Mouse (Mus musculus): ENCODE data around the gene Atp2b4. TPM values are rescaled to one million over a fixed set of nuclear protein-coding genes. Genes with fewer than 3 reads are reported as not detected.

Gene Atp2b4
- polyA plus RNA-seq (2014; fragmentation: Nextera tagmentation; extraction: Ambion mirVana) = 7.4 and 8.2 TPM in 2 replicates

DNA sequence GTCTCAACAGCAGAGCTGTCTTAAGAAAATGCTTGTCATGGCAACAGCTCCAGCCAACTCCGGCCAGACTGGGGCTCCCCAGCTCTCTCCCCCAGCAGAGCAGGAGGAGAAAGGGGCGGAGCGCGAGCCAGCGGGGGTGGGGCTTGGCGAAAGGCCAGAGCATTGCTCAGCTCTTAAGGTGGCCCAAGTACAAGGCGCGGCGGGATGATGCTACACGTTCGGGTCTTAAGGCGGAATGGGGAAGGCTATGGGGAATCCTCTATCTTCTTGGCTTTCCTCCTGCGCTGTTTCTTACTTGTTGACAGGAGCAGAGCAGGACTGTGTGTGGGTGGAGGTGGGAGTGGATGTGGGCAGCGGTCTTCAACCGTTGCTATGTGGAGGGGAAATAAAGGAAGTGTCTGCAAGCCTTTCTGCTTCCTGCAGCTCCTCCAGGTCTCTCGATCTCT is at the start of gene Atp2b4:
Atp2b4 (minus strand) TSS at position 94 of the 446 bp plus-strand sequence.
- WGBS = under 1% methylated on average over 16 of the region's 16 CpGs
- H3K27ac ChIP-seq (ENCODE audit: low read depth, low read length) = no peak within 1 kb of the TSS

DNA sequence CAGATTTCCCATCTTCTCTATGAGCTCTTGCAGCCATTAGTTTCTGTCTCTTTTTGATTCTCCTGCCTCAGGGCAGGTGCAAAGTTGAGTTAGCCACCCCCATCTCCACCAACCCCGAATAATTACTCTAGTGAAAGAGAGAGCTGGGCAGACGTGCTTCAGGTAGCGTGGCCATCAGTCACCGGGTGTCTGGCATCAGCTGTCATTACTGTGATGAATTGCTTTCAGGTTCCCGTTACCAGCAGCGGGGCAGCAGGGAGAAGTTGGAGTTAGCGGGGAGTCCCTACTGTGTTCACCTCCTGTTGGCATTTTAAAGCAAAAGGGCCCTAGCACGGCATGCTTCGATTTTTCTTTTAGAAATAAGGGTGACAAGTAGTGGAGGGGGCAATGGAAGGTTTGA is 43.9 kb upstream of the Atp2b4 start:
- Histone ChIP-seq H3K27ac (ENCODE audit: low read depth, low read length) (no peak overlapping the region), H3K4me3 (ENCODE audit: low read depth, low read length) (no peak overlapping the region), H3K9me3 (ENCODE audit: control insufficient read depth, low read length) (no peaks in the 10 kb centered on the region), H3K4me2 (ENCODE audit: low read depth, low read length, severe bottlenecking) (no peak overlapping the region), H3K4me1 (replicated peaks; ENCODE audit: control insufficient read depth, insufficient read depth, low read length) (peaks cover 5% of the 10 kb centered on the region; the same call in 1 of the 2 replicates), H3K27me3 (ENCODE audit: control insufficient read depth, insufficient read depth, low read length) (no peaks in the 10 kb centered on the region), H3K36me3 (ENCODE audit: control insufficient read depth, insufficient read depth, low read length) (no peaks in the 10 kb centered on the region), H3K9ac (ENCODE audit: low read length) (no peak overlapping the region)
- DNase-seq (ENCODE audit: low spot score) = no peak
- no peak for ATAC-seq (replicated peaks; ENCODE audit: low FRiP score)
- 40% methylated on average over 9 of the region's 9 CpGs for WGBS

More for the DNA sequence above, at the start of gene Atp2b4:
- peak; percentile 94 for DNase-seq (ENCODE audit: low spot score)
- H3K4me1 ChIP-seq (replicated peaks; ENCODE audit: control insufficient read depth, insufficient read depth, low read length) = peaks cover 14% of the 10 kb centered on the region
- peak within 1 kb of the TSS; percentile 49 for H3K4me3 ChIP-seq (ENCODE audit: low read depth, low read length)
- no peaks in the 10 kb centered on the region for H3K36me3 ChIP-seq (ENCODE audit: control insufficient read depth, insufficient read depth, low read length)
- H3K27me3 ChIP-seq (ENCODE audit: control insufficient read depth, insufficient read depth, low read length) = no peaks in the 10 kb centered on the region; the same call in 1 of the 2 replicates
- H3K9me3 ChIP-seq (ENCODE audit: control insufficient read depth, low read length) = no peaks in the 10 kb centered on the region
- peak; percentile 89 for ATAC-seq (replicated peaks; ENCODE audit: low FRiP score)
- H3K9ac ChIP-seq (ENCODE audit: low read length) = peak within 1 kb of the TSS; percentile 35
- peak within 1 kb of the TSS; percentile 79 for H3K4me2 ChIP-seq (ENCODE audit: low read depth, low read length, severe bottlenecking)

DNA sequence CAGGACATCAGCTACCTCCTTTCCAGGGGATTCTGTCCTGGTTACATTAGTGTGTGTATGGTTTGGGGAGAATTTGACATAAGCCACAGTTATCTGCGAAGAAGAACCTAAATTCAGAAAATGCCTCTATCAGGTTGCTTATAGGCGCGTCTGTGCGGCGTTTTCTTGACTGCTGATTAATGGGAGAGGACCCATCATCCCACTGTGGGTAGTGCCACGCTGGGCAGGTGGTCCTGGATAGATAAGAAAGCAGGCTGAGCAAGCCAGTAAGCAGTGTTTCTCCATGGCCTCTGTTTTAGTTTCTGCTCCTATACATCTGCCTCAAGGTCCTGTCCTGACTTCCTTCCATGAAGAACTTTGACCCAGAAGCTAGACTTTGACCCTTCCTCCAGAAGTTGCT is 43.1 kb upstream of the Atp2b4 start:
- Histone ChIP-seq H3K9ac (ENCODE audit: low read length) (no peak overlapping the region), H3K9me3 (ENCODE audit: control insufficient read depth, low read length) (no peaks in the 10 kb centered on the region), H3K4me3 (ENCODE audit: low read depth, low read length) (no peak overlapping the region), H3K4me2 (ENCODE audit: low read depth, low read length, severe bottlenecking) (no peak overlapping the region), H3K27ac (ENCODE audit: low read depth, low read length) (no peak overlapping the region), H3K4me1 (replicated peaks; ENCODE audit: control insufficient read depth, insufficient read depth, low read length) (peaks cover 5% of the 10 kb centered on the region; the same call in 1 of the 2 replicates), H3K27me3 (ENCODE audit: control insufficient read depth, insufficient read depth, low read length) (no peaks in the 10 kb centered on the region), H3K36me3 (ENCODE audit: control insufficient read depth, insufficient read depth, low read length) (no peaks in the 10 kb centered on the region)
- DNase-seq (ENCODE audit: low spot score) = no peak
- no peak for ATAC-seq (replicated peaks; ENCODE audit: low FRiP score)
- 93% methylated on average over 6 of the region's 6 CpGs for WGBS

DNA sequence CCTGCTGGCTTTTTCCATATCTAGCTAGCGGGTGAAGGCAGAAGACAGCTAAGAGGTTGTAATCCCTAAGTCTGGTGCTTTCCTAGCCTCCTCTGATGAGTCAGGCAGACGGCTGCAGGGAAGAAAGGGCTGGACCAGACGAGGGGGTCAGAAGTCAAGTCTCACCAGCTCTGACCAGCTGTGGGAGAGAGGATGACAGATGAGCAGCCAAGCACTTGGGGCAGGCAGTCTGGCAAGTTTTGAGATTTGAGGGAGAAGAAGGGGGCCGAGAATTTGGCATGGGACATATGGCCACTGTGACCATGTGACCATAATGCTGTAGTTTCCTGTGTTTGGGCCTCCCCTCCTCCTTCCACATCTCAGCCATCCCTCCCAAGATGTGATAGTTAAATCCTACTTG is 42.5 kb upstream of the Atp2b4 start:
- no peak overlapping the region for H3K4me2 ChIP-seq (ENCODE audit: low read depth, low read length, severe bottlenecking)
- no peak overlapping the region for H3K9ac ChIP-seq (ENCODE audit: low read length)
- no peaks in the 10 kb centered on the region for H3K27me3 ChIP-seq (ENCODE audit: control insufficient read depth, insufficient read depth, low read length)
- no peaks in the 10 kb centered on the region for H3K9me3 ChIP-seq (ENCODE audit: control insufficient read depth, low read length)
- no peak overlapping the region for H3K4me3 ChIP-seq (ENCODE audit: low read depth, low read length)
- H3K4me1 ChIP-seq (replicated peaks; ENCODE audit: control insufficient read depth, insufficient read depth, low read length) = peaks cover 5% of the 10 kb centered on the region; the same call in 1 of the 2 replicates
- no peaks in the 10 kb centered on the region for H3K36me3 ChIP-seq (ENCODE audit: control insufficient read depth, insufficient read depth, low read length)
- ATAC-seq (replicated peaks; ENCODE audit: low FRiP score) (no peak), DNase-seq (ENCODE audit: low spot score) (no peak)
- H3K27ac ChIP-seq (ENCODE audit: low read depth, low read length) = no peak overlapping the region
- WGBS = 58% methylated on average over 4 of the region's 4 CpGs

DNA sequence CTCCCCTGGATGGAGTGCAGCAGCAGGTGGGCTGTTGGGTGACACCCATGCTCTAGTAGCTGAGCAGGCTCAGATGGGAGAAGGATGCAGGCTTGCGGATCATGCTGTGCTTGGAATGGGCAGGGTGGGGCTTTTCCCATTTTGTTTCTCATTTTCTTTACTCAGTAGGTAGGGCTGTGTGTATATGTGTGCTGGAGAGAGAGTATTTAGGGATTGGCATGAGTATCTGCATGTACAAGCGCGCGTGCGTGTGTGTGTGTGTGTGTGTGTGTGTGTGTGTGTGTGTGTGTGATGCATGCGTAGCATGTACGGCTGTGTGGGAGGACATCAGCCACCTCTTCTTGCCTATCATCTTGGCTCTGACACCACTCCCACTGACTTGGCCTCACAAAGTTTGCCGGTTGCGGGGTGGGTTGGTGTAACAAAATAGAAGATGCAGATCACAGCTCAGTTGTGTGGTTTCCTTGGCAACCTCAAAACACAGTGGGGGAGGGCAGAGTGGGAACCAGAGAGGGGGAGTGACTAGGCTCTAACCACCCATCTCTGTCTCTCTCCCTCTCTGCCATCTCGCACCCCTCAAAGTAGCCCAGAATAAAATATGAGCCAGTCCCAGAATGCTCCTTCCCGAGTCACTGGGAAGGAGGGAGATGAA is 41.4 kb upstream of the Atp2b4 start:
- ATAC-seq (replicated peaks; ENCODE audit: low FRiP score) = no peak
- WGBS = 73% methylated on average over 11 of the region's 11 CpGs
- no peak overlapping the region for H3K27ac ChIP-seq (ENCODE audit: low read depth, low read length)

DNA sequence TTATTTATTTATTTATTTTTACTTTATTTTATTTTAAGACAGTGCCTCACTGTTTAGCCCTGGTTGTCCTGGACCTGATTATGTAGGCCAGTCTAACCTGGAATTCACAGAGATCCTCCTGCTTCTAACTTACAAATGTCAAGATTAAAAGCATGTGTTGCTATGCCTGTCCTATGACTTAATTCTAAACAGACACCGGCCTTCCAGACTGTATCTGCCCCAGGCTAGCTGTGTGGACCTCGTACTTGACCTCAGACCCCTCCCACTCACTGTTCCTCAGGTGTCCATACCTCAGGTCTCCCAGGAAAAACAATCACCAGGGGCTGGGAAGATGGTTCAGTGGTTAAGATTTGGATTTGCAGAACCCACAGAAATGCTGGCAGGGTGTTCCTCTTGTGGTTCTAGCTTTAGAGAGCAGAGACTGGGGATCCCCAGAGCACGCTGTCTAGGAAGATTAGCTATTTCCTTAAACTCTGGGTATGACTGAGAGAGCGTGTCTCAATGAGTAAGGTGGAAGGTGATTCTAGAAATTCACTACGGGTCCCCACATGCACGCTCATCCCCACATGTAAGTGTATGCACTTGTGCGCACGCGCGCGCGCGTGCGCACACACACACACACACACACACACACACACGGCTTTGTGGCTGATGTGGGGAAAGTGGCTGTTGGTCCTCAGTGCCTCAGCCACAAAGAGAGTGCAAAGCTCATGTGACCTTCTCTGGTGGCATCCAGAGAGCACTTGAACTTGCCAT is 40.5 kb upstream of the Atp2b4 start:
- WGBS = 90% methylated on average over 15 of the region's 15 CpGs
- H3K9me3 ChIP-seq (ENCODE audit: control insufficient read depth, low read length) = no peaks in the 10 kb centered on the region
- H3K9ac ChIP-seq (ENCODE audit: low read length) = no peak overlapping the region
- no peak for ATAC-seq (replicated peaks; ENCODE audit: low FRiP score)
- no peaks in the 10 kb centered on the region for H3K27me3 ChIP-seq (ENCODE audit: control insufficient read depth, insufficient read depth, low read length)
- H3K4me2 ChIP-seq (ENCODE audit: low read depth, low read length, severe bottlenecking) = no peak overlapping the region
- H3K27ac ChIP-seq (ENCODE audit: low read depth, low read length) = no peak overlapping the region
- H3K4me1 ChIP-seq (replicated peaks; ENCODE audit: control insufficient read depth, insufficient read depth, low read length) = peaks cover 5% of the 10 kb centered on the region; the same call in 1 of the 2 replicates
- no peak overlapping the region for H3K4me3 ChIP-seq (ENCODE audit: low read depth, low read length)
- no peaks in the 10 kb centered on the region for H3K36me3 ChIP-seq (ENCODE audit: control insufficient read depth, insufficient read depth, low read length)
- no peak for DNase-seq (ENCODE audit: low spot score)

More for the DNA sequence above, 41.4 kb upstream of the Atp2b4 start:
- H3K36me3 ChIP-seq (ENCODE audit: control insufficient read depth, insufficient read depth, low read length) = no peaks in the 10 kb centered on the region
- DNase-seq (ENCODE audit: low spot score) = no peak
- H3K4me3 ChIP-seq (ENCODE audit: low read depth, low read length) = no peak overlapping the region
- peaks cover 5% of the 10 kb centered on the region; the same call in 1 of the 2 replicates for H3K4me1 ChIP-seq (replicated peaks; ENCODE audit: control insufficient read depth, insufficient read depth, low read length)
- no peak overlapping the region for H3K4me2 ChIP-seq (ENCODE audit: low read depth, low read length, severe bottlenecking)
- H3K9me3 ChIP-seq (ENCODE audit: control insufficient read depth, low read length) = no peaks in the 10 kb centered on the region
- H3K27me3 ChIP-seq (ENCODE audit: control insufficient read depth, insufficient read depth, low read length) = no peaks in the 10 kb centered on the region
- H3K9ac ChIP-seq (ENCODE audit: low read length) = no peak overlapping the region

DNA sequence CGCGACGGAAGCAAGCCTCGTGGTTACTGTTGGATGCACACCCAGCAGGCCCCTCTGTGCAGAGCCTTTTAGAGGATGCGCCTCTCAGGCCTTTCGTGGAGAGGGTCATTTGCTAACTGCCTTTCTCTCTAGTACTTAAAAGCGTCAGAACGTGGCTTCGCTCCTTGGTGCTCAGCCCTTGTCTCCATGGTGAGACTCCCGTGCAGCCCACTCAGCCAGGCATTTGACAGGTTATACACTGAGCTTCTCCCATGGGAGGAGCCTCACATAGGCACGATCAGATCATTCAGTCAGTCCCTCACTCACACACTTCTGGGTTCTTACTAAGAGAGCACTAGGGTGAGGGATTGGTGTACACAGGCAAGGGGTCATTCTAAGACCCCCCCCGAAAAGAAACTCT is 39.7 kb upstream of the Atp2b4 start:
- no peaks in the 10 kb centered on the region for H3K27me3 ChIP-seq (ENCODE audit: control insufficient read depth, insufficient read depth, low read length)
- no peak overlapping the region for H3K4me2 ChIP-seq (ENCODE audit: low read depth, low read length, severe bottlenecking)
- DNase-seq (ENCODE audit: low spot score) (no peak), ATAC-seq (replicated peaks; ENCODE audit: low FRiP score) (no peak)
- no peak overlapping the region for H3K9ac ChIP-seq (ENCODE audit: low read length)
- peaks cover 5% of the 10 kb centered on the region; the same call in 1 of the 2 replicates for H3K4me1 ChIP-seq (replicated peaks; ENCODE audit: control insufficient read depth, insufficient read depth, low read length)
- no peak overlapping the region for H3K27ac ChIP-seq (ENCODE audit: low read depth, low read length)
- no peaks in the 10 kb centered on the region for H3K9me3 ChIP-seq (ENCODE audit: control insufficient read depth, low read length)
- 63% methylated on average over 12 of the region's 12 CpGs for WGBS
- H3K36me3 ChIP-seq (ENCODE audit: control insufficient read depth, insufficient read depth, low read length) = no peaks in the 10 kb centered on the region
- H3K4me3 ChIP-seq (ENCODE audit: low read depth, low read length) = no peak overlapping the region

DNA sequence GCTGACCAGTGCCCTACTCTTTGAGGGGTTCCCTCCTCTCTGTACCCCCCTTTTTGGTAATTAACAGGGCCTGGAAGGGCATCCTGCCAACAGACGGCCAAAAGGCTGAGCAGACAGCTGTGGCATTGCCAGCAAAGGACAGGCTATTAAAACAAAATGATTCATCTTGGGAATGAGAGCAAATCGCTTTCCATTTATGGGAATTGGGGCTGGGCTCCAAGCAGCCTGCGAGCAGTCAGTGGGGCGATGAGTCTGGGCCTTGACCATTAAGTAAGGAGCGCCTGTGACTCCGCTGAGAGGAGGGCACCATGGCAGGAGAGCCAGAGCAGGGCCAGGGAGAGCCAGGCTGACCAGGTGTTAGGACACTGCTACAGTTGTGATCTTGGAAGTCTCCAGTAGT is 33.5 kb upstream of the Atp2b4 start:
- WGBS = 95% methylated on average over 6 of the region's 6 CpGs
- no peak overlapping the region for H3K27ac ChIP-seq (ENCODE audit: low read depth, low read length)
- no peak overlapping the region for H3K4me3 ChIP-seq (ENCODE audit: low read depth, low read length)
- ATAC-seq (replicated peaks; ENCODE audit: low FRiP score) (no peak), DNase-seq (ENCODE audit: low spot score) (no peak)
- H3K9me3 ChIP-seq (ENCODE audit: control insufficient read depth, low read length) = no peaks in the 10 kb centered on the region
- no peak overlapping the region for H3K9ac ChIP-seq (ENCODE audit: low read length)
- no peak overlapping the region for H3K4me2 ChIP-seq (ENCODE audit: low read depth, low read length, severe bottlenecking)
- H3K4me1 ChIP-seq (replicated peaks; ENCODE audit: control insufficient read depth, insufficient read depth, low read length) = no peaks in the 10 kb centered on the region
- H3K36me3 ChIP-seq (ENCODE audit: control insufficient read depth, insufficient read depth, low read length) = no peaks in the 10 kb centered on the region
- no peaks in the 10 kb centered on the region for H3K27me3 ChIP-seq (ENCODE audit: control insufficient read depth, insufficient read depth, low read length)

All from forebrain, embryonic 11.5 days (tissue).